Mouse (Mus musculus) neutrophil, adult 5-6 weeks (primary cell): ENCODE measurements around the gene Mapk6. TPM values are rescaled to one million over a fixed set of nuclear protein-coding genes. Genes with fewer than 3 reads are reported as not detected.

Experiments
- ATAC-seq: fragments of 151-379, 151-347 bp; 2 replicates; pipeline ENCODE4 v1.8.0; 2017; ENCODE audit warnings: mild to moderate bottlenecking, moderate TSS enrichment; ENCODE audit not compliant: insufficient number of reproducible peaks, poor library complexity, low FRiP score, severe bottlenecking; ENCODE audit errors: extremely low read depth
- total RNA-seq: library from RNA; stranded (forward); fragments of 200-1000 nt; gene quantifications from 2 replicates; pipeline ENCODE4 v1.2.3, GENCODE M21; 2017

The Mapk6 gene
- total RNA-seq, 1 experiment from 2014 or later: 33.3 TPM

DNA sequence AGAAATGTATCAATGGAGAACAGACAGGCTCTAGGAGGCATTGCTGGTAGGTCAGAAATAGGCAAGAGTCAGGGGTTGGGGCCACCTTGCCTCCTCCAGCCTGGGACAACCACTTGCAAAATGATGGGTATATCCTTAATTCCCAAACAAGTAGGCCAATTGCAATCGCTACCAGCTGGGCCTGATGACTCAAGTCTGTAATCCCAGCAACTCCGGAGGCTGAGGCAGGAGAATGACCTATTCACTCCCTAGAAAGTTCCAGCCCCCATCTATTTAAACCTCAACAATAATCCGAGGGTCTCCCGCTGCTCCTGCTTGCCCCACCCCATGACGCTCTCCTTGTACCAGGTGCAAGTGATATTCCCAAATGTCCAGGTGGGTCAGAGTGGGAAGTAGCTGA is 62.3 kb downstream of the Mapk6 start, which contains the start of gene Bcl2l10:
Bcl2l10 (plus strand) TSS at position 301 of the 400 bp plus-strand sequence.
- ATAC-seq: no peak

DNA sequence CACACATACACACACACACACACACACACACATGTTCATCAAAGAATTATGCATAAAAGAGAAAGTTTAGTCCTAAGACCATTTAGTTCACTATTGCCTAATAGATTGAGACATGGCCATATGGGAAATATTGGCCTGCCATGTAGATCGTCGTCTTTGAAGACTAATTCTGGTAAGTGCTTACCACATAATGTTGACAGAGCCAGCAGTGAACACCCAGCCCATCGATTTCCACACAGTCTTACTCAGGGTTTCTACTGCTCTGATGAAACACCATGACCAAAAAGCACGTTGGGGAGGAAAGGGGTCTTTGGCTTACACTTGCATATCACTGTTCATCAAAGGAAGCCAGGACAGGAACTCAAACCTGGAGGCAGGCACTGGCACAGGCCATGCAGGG is 67.4 kb downstream of the Mapk6 start:
- ATAC-seq: no peak

- no peak for ATAC-seq
These were observed 71.8 kb downstream of the Mapk6 start for GRCm38 (mm10) chr9:75338016-75338415.

DNA sequence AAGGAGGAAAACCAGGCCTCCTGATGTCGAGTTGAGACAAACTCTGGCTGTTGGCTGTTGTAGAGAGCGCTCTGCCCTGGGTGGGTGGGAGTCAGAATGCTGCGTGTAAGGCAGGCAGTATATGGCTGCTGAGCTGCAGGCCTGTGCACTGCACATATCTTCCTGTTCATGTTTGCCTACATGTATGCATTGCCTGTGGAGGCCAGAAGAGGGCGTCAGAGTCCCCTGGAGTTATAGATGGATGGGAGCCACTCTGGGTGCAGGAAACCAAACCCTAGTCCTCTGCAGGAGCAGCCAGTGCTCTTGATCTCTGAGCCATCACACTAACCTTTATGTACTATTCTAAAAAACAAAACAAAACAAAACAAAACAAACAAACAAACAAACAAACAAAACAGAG is 75.4 kb downstream of the Mapk6 start:
- no peak for ATAC-seq

- no peak for ATAC-seq
These were observed 79.0 kb downstream of the Mapk6 start for GRCm38 (mm10) chr9:75330821-75331220.

DNA sequence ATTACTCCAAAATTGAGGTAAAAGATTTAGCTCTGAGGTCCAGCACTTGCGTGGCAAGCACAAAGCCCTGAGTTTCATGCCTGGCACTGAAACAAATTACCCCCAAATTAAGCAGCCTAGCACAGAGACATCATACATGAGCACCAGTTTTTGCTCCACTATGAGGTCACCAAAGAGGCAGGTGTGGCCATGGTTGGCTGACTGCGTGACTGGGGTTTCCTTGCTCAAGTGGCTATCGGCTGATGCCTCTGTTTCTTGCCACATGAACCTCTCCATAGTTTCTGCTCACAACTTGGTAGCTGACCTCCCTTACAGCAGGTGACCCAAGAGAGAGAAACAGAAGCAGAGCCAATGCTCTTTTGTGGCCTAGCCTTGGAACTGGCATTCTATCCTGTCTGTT is 81.8 kb downstream of the Mapk6 start:
- ATAC-seq: no peak

GRCm38 (mm10) chr9:75322099-75322885 is 87.5 kb downstream of the Mapk6 start:
- ATAC-seq: no peak

DNA sequence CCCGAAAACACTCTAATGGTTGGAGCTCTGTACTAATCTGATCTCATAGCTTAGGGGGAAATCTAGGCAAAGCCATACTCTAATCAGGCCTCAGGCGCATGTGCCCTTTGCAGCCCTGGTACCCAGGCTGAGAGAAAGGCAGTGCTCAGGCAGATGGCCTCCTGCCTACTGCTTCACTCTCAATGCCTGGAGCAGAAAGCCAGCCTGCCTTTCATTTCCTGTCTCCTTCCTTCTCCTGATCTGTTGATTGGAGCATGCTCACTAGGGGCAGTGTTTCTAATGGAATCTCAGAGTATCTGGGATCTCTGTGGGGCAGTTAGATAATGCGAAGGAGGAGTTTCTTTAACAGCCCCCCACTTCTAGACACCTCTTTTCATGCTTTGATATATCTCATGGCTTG is 90.4 kb downstream of the Mapk6 start:
- no peak for ATAC-seq

Other genes with a start within 250 kb of the Mapk6 start
- 0.37 and 0.70 TPM in 2 replicates for gene Myo5c, start 178.0 kb downstream of the Mapk6 start, total RNA-seq
- 0.70 and 2.5 TPM in 2 replicates for gene Gnb5, start 103.7 kb downstream of the Mapk6 start, total RNA-seq
- gene Bcl2l10, start 62.2 kb downstream of the Mapk6 start, total RNA-seq: not detected in 2 replicates
- gene Leo1, start 31.5 kb upstream of the Mapk6 start, total RNA-seq: 21.4 and 22.9 TPM in 2 replicates
- gene Tmod3, start 149.7 kb upstream of the Mapk6 start, total RNA-seq: 316 and 327 TPM in 2 replicates
- under 0.01 TPM in 1 of 2 replicates, not detected in the other for gene Tmod2, start 201.3 kb upstream of the Mapk6 start, total RNA-seq
- 0.70 TPM in 1 of 2 replicates, not detected in the other for gene Lysmd2, start 215.7 kb upstream of the Mapk6 start, total RNA-seq